Mouse (Mus musculus) heart, postnatal 14 days (tissue): ENCODE measurements around the gene Sowahd. TPM values are rescaled to one million over a fixed set of nuclear protein-coding genes. Genes with fewer than 3 reads are reported as not detected.
"Not testable (repeated sequence)": the region's sequence is repeated elsewhere in the genome, so short reads cannot be mapped to it uniquely, and the experiment has no call there.

Source experiments
- DNase-seq, 2 experiments: peaks; one replicate each; pipeline ENCODE4 v3.0.0; 2021 to 2022
- intact Hi-C: fragments of 180-260 bp; cut with DNase I; formaldehyde crosslinking; loops from one replicate; pipeline ENCODE4 v1.15.1; 2025
- long read RNA-seq, 2 experiments: library from polyadenylated mRNA; stranded (forward); transcript quantifications; one replicate each; pipeline ENCODE4 v2.0.0; 2021
- total RNA-seq, 2 experiments: library from RNA; stranded (reverse); gene quantifications; 2 replicates each; pipeline ENCODE4 v1.2.3; 2021

Gene Sowahd
- total RNA-seq, result not detected
- long read RNA-seq, experiment 1, result 0 reads
- long read RNA-seq, experiment 2, result 0 reads

DNA sequence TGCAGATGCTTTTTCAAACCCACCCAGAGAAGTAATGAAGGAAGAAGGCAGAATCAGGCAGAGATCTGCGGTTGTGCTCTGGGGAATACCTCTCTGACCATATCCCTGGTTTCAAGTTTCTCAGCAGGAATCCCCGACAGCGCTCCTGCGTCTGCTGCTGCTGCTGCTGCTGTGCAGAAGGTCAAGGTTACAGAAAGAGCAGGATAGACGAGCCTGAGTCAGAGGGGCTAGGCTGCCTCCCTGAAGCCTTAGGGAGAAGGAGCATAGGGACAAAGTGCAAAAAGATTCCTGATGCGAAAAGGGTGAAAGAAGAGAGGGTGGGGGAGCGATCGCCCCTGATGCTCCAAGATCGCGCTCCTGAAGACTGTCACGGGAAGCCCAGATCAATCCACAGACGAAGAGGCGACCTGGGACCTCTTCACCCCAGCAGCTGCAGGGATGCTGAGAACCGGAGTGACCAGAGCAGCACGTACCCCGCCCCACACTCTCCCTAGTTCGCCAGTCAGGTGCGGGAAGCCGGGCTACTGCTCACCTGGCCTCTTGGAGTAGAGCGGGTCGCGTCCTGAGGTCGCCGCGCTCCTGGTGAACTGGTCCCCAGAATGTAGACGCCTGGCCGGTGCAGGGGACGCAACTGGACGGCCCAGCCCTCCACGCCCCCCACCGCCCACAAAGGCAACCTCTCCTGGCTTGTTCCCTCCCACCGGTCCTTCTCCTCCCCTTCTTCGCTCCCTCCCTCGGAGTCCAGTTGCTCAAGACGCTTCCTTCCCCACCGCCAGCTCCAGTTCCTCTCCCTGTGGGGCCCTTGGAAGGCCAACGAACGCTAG lies at the start of gene Sowahd:
Sowahd (plus strand) TSS at position 780 of the 824 bp plus-strand sequence.
- intact Hi-C loops, result no loop called here

DNA sequence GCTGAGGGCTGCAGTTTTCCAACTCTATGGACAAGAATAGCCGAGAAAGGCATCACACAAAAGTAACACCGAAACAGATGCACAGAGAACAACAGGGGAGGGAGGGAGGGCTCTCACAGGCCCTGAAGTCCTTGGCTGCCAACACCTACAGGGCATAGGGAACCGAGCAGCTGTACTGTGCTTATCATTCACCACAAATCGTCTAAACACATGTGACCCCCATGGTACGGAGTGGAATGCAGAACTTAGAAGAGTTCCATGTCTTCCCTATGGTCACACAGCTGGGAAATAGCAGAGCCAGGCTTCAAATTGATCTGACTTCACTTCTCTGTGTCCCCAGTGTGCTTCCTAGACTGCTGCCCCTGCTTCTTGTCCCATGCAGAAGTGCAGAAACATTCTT lies 34.8 kb upstream of the Sowahd start:
- intact Hi-C loops, result no loop called here
- no peak for DNase-seq

More for the DNA sequence above, at the start of gene Sowahd:
- DNase-seq, result no peak

DNA sequence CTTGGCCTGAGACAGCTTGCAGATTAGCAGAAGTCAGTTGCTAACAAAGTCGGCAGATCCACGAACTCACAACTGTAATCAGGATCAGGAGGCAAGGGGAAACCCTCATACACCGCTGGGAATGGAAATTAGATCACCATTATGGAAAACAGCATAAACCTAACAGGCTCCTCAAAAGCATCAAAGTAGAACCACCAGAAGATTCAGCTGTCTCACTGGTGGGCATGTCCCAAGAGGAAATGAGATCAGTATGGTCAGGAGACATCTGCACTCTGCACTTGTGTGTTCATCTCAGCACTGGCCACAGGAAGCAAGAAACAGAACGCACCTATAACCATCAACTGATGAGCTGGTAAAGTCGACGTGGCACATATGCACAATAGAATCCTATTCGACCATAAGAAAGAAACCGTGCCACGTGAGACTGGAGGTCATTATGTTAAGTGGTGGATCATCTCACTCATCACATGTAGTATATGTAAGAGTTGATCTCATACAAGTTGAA lies 30.4 kb upstream of the Sowahd start:
- intact Hi-C loops, result no loop called here
- no peak for DNase-seq

DNA sequence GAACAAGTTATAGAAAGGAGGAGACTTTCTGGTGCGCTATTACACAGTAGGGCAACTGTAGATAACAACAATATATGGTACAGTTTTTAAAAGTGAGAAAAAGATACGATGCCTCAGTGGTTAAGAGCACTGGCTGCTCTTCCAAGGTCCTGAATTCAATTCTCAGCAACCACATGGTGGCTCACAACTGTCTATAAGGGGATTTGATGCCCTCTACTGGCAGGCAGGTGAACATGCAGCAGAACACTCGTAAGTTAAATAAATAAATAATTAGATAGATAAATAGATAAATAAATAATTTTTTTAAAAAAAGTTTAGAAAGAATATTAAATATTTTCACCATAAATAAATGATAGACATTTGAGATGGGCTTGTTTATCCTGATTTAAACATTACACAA lies 29.6 kb upstream of the Sowahd start:
- no peak for DNase-seq
- intact Hi-C loops, result no loop called here

DNA sequence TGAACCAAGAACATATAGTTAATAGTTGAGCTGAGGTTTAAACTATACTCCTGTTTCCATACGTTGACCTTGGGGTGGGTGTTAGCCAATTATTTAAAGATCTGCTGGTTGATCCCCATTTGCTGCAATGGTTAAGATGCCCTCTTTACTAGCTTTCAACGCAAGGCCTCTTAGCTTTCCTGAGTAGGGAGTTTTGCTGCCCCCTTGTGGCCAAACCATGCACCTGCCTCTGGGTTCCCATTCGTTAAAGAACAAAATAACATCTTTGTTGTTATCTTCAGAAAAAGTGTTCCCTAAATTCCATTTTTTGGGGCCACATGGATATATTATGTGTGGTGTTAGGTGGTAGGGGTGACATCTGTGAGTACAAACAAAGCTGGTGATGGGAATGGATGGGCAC lies 26.0 kb upstream of the Sowahd start:
- intact Hi-C loops, result loop anchor here (5.0 to 10.0 kb wide), 2 partner anchors 190 to 258 kb away; no protein-coding TSS in a partner anchor
- peak; percentile 51 to 79 for DNase-seq

DNA sequence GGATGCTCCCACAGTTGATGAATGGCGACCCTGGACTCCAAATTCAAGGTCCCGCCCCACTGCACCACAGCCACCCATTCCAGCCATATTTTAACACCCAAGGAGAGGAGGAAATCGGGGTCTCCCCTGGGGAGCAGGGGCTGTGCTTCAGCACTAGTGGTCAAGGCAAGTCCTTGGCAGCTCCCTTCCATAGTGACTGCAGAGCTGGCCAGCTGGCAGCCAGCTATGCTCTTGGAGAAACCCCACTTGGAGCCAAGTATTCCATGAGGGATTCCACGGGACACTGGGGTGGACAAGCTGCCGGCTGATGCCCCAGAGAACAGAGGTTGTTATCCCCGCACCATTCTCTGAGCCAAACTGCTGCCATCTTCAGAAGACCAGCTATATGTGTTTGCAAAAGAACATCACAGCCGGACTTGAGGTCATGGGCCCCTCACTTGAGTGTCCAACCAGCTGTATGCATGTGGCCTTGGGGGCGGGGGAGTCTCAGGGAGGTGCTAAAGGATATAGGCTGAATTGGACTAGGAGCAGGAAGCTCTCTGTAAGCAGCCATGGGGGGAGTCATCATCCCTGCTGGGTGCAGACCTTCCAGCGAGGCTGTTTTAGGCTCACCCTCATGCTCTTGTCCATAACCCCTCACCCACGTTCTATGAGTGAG lies 24.9 kb upstream of the Sowahd start:
- peak; percentile 1 to 25 for DNase-seq
- intact Hi-C loops, result loop anchor here (5.0 to 10.0 kb wide), 2 partner anchors 191 to 259 kb away; no protein-coding TSS in a partner anchor

DNA sequence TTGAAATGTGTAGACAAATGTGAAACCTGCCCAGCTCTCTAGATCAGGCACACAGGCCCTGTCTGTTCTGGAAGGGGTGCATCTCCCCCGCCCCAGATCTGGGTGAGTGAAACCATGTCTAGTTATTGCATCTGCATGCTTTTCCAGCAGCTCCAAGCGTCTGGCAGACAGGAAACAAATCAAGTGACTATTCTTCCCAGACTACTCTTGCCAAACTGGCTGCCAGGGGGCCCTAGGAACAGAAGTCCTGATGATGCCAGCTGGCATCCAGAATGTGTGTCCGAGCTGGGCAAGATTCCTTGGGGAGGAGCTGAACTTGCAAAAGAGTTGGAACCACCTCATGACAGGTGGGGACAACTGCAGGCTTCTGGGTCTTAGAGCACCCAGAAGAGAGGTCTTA lies 20.3 kb upstream of the Sowahd start:
- intact Hi-C loops, result loop anchor here (10.0 kb wide), 1 partner anchor 264 kb away; no protein-coding TSS in a partner anchor
- DNase-seq, result peak; percentile 16 to 53

DNA sequence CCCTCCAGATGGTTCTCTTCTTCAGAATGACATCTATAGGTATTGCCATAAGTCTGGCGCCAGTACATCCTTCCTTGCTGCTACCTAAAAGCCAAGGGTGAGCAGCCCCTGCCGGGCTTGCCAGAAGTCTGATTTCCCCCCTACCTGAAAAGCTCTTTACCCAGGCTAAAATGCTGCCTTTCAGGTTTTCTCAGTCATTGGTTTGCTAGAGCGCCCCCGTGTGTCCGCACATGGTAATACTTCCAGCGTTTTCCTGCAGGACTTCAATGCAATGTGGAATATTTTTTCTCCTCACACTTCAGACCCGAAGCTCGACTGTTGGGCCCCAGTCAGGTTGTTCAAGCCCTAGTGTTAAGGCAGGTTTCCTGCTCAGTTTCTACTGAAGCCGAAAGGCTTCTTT lies 5.9 kb upstream of the Sowahd start:
- DNase-seq, result peak; percentile 44 to 65
- intact Hi-C loops, result no loop called here

DNA sequence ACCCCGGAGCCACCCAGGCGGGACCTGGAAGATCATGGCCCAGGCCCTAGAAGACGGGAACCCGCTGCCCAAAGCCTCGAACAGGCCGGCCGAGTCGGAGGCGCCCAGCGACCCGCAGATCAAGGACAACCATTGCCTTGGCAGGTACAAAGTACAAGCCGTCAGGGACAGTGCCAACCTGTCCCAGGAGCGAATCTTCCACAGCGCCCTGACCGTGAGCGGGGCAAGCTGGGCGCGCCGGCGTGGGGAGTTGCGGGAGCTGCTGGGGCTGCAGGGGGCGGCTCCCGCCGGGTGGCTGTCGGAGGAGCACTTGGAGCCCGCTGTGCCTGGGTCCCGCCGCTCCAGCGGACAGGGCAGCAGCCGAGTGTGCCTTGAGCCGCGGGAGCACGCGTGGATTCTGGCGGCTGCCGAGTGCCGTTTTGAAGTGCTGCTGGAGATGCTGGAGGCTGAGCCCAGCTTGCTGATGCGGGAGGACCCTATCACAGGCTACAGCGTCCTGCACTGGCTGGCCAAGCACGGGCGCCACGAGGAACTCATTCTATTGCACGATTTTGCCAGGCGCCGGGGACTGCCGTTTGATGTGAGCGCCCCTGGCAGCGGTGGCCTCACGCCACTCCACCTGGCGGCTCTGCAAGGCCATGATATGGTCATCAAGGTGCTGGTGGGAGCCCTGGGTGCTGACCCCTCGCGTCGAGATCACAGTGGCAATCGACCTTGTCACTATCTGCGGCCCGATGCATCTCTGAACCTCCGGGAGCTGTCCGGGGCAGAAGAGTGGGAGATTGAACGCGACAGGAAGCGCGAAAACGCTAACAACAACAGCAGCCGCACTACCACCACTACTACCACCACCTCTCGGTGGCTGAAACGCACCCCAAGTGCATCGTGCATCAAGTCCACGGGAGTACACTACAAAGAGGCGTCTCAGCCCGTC lies 512 bp downstream of the Sowahd start:
- intact Hi-C loops, result no loop called here
- peak in 1 of 2 experiments; percentile 3 for DNase-seq

DNA sequence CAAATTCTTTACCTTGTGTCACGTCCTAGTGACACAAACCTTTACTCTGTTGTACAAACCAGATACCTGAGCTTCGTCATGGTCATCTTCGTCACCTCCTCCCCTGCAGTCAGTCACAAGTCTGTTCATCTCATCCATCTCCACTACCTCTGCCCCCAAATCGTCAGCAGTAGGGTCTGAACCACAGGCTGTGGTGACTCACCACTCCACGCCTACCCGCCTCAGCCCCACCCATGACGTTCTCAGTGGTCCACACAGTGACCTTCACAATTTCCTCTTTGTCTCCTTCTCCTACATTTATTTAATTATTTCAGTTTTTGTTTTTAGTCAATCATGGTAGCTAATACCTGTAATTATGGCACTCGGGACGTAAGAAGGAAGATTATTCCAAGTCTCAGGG lies 15.3 kb downstream of the Sowahd start:
- DNase-seq, result no peak
- intact Hi-C loops, result no loop called here

DNA sequence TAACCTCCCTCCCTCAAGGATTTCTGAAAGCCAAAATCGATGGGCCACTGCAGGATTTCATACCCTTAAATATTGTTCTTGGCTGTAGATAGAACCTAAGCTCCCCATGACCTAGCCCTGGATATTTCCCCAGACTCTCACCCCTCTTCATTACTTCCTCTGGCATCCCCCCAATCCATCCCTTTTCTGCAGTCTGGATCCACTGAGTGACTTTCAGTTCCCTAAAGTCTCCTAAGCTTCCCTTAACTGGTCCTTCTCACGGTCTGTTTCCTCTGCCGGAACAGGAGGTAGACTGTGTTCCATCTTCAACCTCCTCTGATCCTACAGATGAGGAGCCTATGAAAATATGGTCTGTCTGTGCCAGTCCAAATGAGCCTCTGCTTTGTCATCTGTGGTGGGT lies 18.7 kb downstream of the Sowahd start:
- no peak for DNase-seq
- intact Hi-C loops, result no loop called here

DNA sequence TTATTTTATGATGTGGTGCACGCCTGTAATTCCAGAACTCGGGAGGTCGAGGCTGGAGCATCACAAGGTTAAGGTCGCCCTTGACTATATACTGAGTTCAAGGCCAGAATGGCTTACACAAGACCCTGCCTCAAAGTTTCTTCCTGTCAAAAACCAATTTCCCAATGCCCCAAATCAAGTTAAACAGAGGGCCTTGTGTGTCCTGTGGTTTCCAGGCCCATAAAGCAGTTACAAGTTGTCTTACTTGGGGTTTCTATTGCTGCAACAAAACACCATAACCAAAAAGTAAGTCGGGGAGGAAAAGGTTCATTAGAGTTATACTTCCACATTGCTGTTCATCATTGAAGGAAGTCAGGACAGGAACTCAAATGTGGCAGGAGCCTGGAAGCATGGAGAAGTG lies 20.1 kb downstream of the Sowahd start:
- no peak for DNase-seq
- intact Hi-C loops, result no loop called here

DNA sequence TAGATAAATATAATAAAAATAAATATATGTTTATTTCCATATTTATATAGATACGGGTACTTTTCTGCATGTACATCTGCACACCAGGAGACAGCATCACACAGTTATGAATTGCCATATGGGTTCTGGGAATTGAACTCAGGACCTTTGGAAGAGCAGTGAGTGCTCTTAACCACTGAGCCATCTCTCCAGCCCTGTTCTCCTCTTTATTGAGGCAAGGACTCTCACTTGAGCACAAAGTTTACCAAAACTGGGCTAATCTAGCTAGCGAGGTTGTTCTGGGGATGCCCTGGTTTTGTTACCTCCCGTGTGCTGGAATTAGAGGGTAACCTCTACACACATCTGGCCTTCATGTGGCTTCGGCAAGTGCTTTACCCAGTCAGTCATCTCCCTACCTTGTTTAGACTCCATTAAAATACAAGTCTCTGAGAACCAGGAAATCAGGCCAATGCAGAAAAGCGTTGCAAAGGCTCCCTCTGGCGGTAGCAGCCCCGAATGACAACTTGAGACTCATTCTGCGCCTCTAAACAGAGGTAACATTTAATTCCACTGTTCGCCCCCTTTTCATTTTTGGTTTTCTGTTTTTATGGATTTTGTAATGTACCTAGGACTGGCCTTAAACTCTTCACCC lies 25.7 kb downstream of the Sowahd start:
- intact Hi-C loops, result loop anchor here (10.0 kb wide), 1 partner anchor 310 kb away; no protein-coding TSS in a partner anchor
- peak; percentile 44 to 72 for DNase-seq

DNA sequence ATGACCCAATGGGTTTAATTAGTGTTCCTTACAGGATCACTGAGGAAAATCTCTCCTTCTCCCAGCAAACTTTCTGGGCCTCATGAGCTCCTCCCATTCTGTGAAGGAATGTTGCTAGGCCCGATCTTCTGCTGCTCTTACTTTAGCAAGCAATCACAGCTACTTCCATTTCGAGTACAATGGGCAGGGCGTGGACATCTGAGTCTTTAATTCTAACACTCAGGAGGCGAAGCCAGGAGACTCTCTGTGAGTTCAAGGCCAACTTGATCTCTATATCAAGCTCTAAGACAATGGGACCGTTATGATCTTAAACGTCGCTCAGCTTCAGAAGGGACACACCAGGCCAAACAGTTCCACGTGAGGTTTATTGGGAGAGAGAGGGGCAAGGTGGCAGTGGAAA lies 28.0 kb downstream of the Sowahd start:
- no peak for DNase-seq
- intact Hi-C loops, result loop anchor here (10.0 kb wide), 1 partner anchor 312 kb away; no protein-coding TSS in a partner anchor

DNA sequence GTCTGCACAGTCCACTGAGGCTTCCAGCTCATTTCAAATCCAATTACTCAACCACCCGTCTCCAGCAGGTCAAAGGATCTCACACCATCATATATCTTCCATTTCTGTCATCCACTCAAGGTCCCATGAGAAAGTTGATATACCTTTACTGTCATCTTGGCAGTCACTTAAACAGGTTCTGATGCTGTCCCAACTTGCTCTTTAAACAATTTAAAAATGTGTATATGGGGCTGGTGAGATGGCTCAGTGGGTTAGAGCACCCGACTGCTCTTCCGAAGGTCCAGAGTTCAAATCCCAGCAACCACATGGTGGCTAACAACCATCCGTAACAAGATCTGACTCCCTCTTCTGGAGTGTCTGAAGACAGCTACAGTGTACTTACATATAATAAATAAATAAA lies 31.7 kb downstream of the Sowahd start:
- intact Hi-C loops, DNase-seq: not testable (repeated sequence)

DNA sequence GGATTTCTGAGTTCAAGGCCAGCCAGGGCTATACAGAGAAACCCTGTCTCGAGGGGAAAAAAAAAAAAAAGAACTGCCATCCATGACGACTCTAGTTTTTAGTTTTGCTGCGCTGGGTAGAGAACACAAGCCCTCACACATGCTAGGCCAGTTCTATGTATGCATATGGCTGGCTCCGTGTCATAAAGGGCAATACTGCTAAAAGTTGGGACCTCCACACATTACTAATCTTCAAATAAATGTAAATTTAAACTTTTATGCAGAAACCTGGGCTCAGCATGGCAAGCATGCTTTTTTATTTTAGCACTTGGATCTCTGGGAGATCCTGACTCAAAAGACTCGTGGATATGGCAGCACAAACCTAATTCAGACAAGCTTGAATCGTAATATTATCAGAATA lies 32.5 kb downstream of the Sowahd start:
- no peak for DNase-seq
- intact Hi-C loops, result no loop called here

DNA sequence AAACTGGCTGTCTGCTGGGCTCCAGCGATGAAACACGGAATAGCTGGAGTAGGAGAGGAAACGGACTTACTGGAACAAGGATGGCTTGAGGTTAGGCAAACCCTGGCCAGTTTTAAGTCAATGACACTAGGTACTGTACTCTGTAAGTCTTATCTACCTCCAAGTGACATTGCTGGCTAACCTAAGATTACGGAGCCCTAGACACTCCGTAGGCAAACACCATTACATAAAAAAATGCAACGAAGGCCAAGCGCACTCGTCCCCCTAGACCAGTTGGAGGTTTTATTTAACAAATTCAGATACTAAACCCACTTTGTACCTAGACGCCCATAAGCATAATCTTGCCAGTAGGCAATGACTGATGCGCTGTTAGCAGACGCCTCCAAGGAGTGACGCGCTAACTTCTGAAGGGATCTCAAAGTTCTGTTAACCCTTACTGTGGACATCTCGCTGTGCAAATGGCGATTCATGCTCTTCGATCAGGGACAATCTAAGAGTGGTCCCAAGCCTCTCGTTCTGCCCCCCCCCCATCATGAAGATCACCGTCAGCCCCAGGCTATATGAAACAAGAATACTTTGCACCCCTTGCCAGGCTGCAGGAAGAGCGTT lies 35.8 kb downstream of the Sowahd start:
- intact Hi-C loops, result no loop called here
- peak in 1 of 2 experiments; percentile 19 for DNase-seq

DNA sequence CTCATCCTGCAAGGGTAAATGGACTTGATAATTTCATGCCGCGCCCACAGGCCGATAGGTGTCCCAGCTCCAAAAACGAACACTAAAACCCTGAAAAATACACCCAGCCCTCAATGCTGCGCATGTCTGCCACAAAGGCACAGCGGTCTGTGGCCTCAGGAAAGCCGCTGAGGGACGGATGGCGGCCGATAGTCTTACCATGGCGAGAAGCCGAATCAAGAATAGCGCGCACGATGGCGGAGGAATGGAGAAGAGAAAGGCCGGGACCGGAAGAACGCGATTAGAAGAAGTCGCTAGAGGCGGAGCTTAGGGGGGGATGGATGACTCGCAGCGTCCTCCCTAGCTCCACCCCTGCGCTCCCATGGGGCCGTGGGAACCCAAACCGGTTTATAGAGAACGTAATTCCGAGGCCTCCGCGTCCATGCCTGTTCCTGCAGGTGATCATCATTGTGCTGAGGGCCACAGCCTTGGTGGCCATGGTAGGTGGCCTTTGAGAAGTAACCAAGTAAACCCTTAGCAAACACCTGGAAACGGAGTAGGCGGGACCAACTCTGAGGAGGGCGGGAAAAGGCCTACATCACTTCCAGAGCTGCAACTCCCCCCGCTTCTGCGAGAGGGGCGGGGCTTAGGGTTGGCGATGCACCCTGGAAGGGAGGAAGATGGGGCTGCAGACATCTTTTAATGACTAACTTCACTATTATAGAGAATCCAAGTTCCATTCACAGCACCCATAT lies 36.4 kb downstream of the Sowahd start, which contains the start of gene Rpl39:
Rpl39 (minus strand) TSS at position 476 of the 734 bp plus-strand sequence.
- DNase-seq, result peak; percentile 79 to 84
- intact Hi-C loops, result no loop called here

DNA sequence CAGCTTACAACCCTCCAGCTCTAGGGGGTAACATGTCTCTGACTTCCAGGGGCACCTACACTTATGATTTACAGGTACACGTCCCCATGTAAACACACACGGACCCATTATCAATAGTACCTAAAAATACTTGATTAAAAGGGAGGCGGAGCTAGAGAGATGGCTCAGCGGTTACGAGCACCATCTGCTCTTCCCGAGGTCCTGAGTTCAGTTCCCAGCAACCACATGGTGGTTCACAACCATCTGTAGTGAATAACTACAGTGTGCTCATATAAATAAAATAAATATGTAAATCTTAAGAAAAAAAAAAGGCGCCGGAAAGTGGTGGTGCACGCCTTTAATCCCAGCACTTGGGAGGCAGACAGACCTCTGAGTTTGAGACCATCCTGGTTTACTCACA lies 37.0 kb downstream of the Sowahd start:
- intact Hi-C loops, result no loop called here

More for the DNA sequence above, 37.0 kb downstream of the Sowahd start:
- no peak for DNase-seq
